Mouse (Mus musculus) midbrain, postnatal 0 days (tissue): Measurements from ENCODE around the gene 1600002K03Rik. TPM values are rescaled to one million over a fixed set of nuclear protein-coding genes. Genes with fewer than 3 reads are reported as not detected.

Experiments used
- ATAC-seq: fragments of 200-750 bp; cut with Nextera tagmentation; 2 replicates; pipeline ENCODE4 v1.8.0; 2017; ENCODE audit warnings: moderate number of reproducible peaks, mild to moderate bottlenecking, moderate TSS enrichment, moderate library complexity; ENCODE audit not compliant: low FRiP score
- DNase-seq: peaks from one replicate; pipeline ENCODE4 v3.0.0-alpha.2; 2015; ENCODE audit warnings: low spot score
- H3K27ac ChIP-seq: fragments of 300-500 bp; sonication (generic); 2 replicates; pipeline ENCODE4 v1.5.1; 2014; ENCODE audit warnings: low read depth, mild to moderate bottlenecking, low read length, mixed read lengths
- H3K27me3 ChIP-seq: fragments of 300-500 bp; sonication (generic); 2 replicates; pipeline ENCODE4 v1.6.1; 2014; ENCODE audit warnings: low read length, control low read depth, mixed read lengths; ENCODE audit not compliant: insufficient read depth
- H3K36me3 ChIP-seq: fragments of 300-500 bp; sonication (generic); 2 replicates; pipeline ENCODE4 v1.6.1; 2014; ENCODE audit warnings: low read length, control low read depth, mixed read lengths; ENCODE audit not compliant: insufficient read depth
- H3K4me1 ChIP-seq: fragments of 300-500 bp; sonication (generic); 2 replicates; pipeline ENCODE4 v1.6.1; 2014; ENCODE audit warnings: mild to moderate bottlenecking, control low read depth, antibody characterized with exemption, low read length, mixed read lengths; ENCODE audit not compliant: insufficient read depth
- H3K4me2 ChIP-seq: fragments of 300-500 bp; sonication (generic); 2 replicates; pipeline ENCODE4 v1.6.1; 2014; ENCODE audit warnings: low read depth, mild to moderate bottlenecking, low read length, mixed read lengths; ENCODE audit not compliant: poor library complexity, severe bottlenecking
- H3K4me3 ChIP-seq: fragments of 300-500 bp; sonication (generic); 2 replicates; pipeline ENCODE4 v1.5.1; 2014; ENCODE audit warnings: low read depth, mild to moderate bottlenecking, low read length, moderate library complexity
- H3K9ac ChIP-seq: fragments of 300-500 bp; sonication (generic); replicated peaks from 2 replicates; pipeline ENCODE4 v1.6.1; 2014; ENCODE audit warnings: mild to moderate bottlenecking, low read length, moderate library complexity, mixed read lengths; ENCODE audit not compliant: poor library complexity, severe bottlenecking
- H3K9me3 ChIP-seq: fragments of 300-500 bp; sonication (generic); 2 replicates; pipeline ENCODE4 v1.6.1; 2016; ENCODE audit warnings: low read length, control low read depth
- CTCF ChIP-seq: IDR thresholded peaks from 2 replicates; pipeline ENCODE4 v1.5.1; 2016; ENCODE audit warnings: antibody characterized with exemption, mild to moderate bottlenecking
- WGBS: fragments of 180-500 bp; shearing (Covaris S2); extraction: QIAGEN DNeasy Blood & Tissue Kit; methylation state at CpG from one replicate; pipeline ENCODE4 v1.1.7; 2014; 5-methylcytosine and 5-hydroxymethylcytosine counted together
- polyA plus RNA-seq: library from polyadenylated mRNA; unstranded; fragments of >200 nt; fragmentation: Nextera tagmentation; extraction: Ambion mirVana; gene quantifications from 2 replicates; pipeline ENCODE4 v1.2.1, GENCODE M21; 2015
- total RNA-seq: library from RNA; depleted of rRNA; stranded (reverse); fragments of >200 nt; gene quantifications from 2 replicates; pipeline ENCODE4 v1.2.3, GENCODE M21; 2014

Gene 1600002K03Rik
- total and polyA plus RNA-seq, 2 experiments from 2014 or later, result 2.8 to 4.1 TPM

GRCm38 (mm10) chr10:80159021-80159560 lies 13.7 kb upstream of the 1600002K03Rik start:
- 5% methylated on average over 12 of the region's 12 CpGs for WGBS
- Histone ChIP-seq H3K36me3 (peaks cover 35% of the 10 kb centered on the region), H3K4me1 (peaks cover 14% of the 10 kb centered on the region), H3K9me3 (no peaks in the 10 kb centered on the region), H3K9ac (peak overlapping the region; percentile 51), H3K27ac (peak overlapping the region; percentile 84), H3K27me3 (no peaks in the 10 kb centered on the region), H3K4me3 (peak overlapping the region; percentile 42), H3K4me2 (peak overlapping the region; percentile 58)
- peak; percentile 38 for DNase-seq
- no peak; the same call in none of the 2 replicates for ATAC-seq
- no peak for TF ChIP-seq CTCF

- H3K27ac ChIP-seq, result peak overlapping the region; percentile 84
- H3K4me2 ChIP-seq, result peak overlapping the region; percentile 58
- peak overlapping the region; percentile 42 for H3K4me3 ChIP-seq
- TF ChIP-seq CTCF, result no peak
- H3K9ac ChIP-seq, result peak overlapping the region; percentile 51
- peak; percentile 87 for ATAC-seq
- H3K9me3 ChIP-seq, result no peaks in the 10 kb centered on the region
- peaks cover 14% of the 10 kb centered on the region for H3K4me1 ChIP-seq
- H3K27me3 ChIP-seq, result no peaks in the 10 kb centered on the region
- under 1% methylated on average over 55 of the region's 55 CpGs for WGBS
- peaks cover 28% of the 10 kb centered on the region for H3K36me3 ChIP-seq
- DNase-seq, result peak; percentile 99
Measured at GRCm38 (mm10) chr10:80159561-80160454, 12.9 kb upstream of the 1600002K03Rik start.

GRCm38 (mm10) chr10:80160455-80161371 lies 12.0 kb upstream of the 1600002K03Rik start:
- no peak for ATAC-seq
- 4% methylated on average over 32 of the region's 33 CpGs for WGBS

GRCm38 (mm10) chr10:80161522-80162242 lies 11.1 kb upstream of the 1600002K03Rik start:
- TF ChIP-seq CTCF, result no peak
- H3K4me2 ChIP-seq, result peak overlapping the region; percentile 58; the same call in 1 of the 2 replicates
- ATAC-seq, result no peak
- H3K27me3 ChIP-seq, result no peaks in the 10 kb centered on the region
- peaks cover 18% of the 10 kb centered on the region for H3K4me1 ChIP-seq
- 0 out of 2 replicates have a peak overlapping the region, but pooled peaks have one; percentile 51 for H3K27ac ChIP-seq
- peak overlapping the region; percentile 33; the same call in 1 of the 2 replicates for H3K9ac ChIP-seq
- WGBS, result 24% methylated on average over 7 of the region's 7 CpGs
- no peaks in the 10 kb centered on the region for H3K9me3 ChIP-seq
- DNase-seq, result no peak
- H3K36me3 ChIP-seq, result peaks cover 9% of the 10 kb centered on the region
- H3K4me3 ChIP-seq, result no peak overlapping the region

More at GRCm38 (mm10) chr10:80160455-80161371, 12.0 kb upstream of the 1600002K03Rik start:
- H3K4me2 ChIP-seq, result peak overlapping the region; percentile 58
- no peaks in the 10 kb centered on the region for H3K9me3 ChIP-seq
- no peak for TF ChIP-seq CTCF
- peak overlapping the region; percentile 84 for H3K27ac ChIP-seq
- peaks cover 16% of the 10 kb centered on the region for H3K4me1 ChIP-seq
- peak overlapping the region; percentile 42 for H3K4me3 ChIP-seq
- no peaks in the 10 kb centered on the region for H3K27me3 ChIP-seq
- DNase-seq, result peak; percentile 56
- peaks cover 19% of the 10 kb centered on the region for H3K36me3 ChIP-seq
- H3K9ac ChIP-seq, result peak overlapping the region; percentile 33; the same call in 1 of the 2 replicates

- Histone ChIP-seq H3K36me3 (peaks cover 4% of the 10 kb centered on the region; the same call in 1 of the 2 replicates), H3K27ac (no peak overlapping the region)
Measured at GRCm38 (mm10) chr10:80162243-80162608, 10.5 kb upstream of the 1600002K03Rik start.

More at GRCm38 (mm10) chr10:80162243-80162608, 10.5 kb upstream of the 1600002K03Rik start:
- DNase-seq (no peak), ATAC-seq (no peak)
- peaks cover 18% of the 10 kb centered on the region for H3K4me1 ChIP-seq
- no peaks in the 10 kb centered on the region for H3K9me3 ChIP-seq
- no peak overlapping the region for H3K4me3 ChIP-seq
- H3K27me3 ChIP-seq, result no peaks in the 10 kb centered on the region
- 88% methylated on average over 3 of the region's 3 CpGs for WGBS
- H3K9ac ChIP-seq, result no peak overlapping the region
- TF ChIP-seq CTCF, result no peak
- no peak overlapping the region for H3K4me2 ChIP-seq
